Mouse (Mus musculus): Measurements from ENCODE around the gene Rhox4a2. TPM values are rescaled to one million over a fixed set of nuclear protein-coding genes. Genes with fewer than 3 reads are reported as not detected.
"Not testable (repeated sequence)": the region's sequence is repeated elsewhere in the genome, so short reads cannot be mapped to it uniquely, and the experiment has no call there.

The Rhox4a2 gene
- not detected for total RNA-seq (2021)
- long read RNA-seq, experiment 1 = 0 reads
- long read RNA-seq, experiment 2 = 0 reads

DNA sequence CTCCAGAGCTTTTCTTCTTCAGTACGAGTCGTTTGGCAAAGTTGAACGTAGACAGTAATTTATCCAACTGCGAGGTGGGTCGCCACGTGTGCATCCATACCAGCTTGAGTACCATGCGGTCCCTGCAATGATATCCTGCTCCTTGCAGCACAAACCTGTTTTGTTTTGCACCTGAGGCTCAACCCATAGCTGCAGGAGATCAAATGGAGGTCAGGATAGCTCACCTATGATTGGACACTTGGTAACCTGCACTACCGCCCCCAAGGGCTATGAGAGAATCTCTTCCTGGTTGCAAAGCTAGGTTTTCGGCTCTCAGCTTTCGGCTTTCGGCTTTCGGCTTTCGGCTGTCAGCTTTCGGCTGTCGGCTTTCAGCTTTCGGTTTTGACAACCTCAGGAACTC lies at the start of gene Rhox4a2:
Gene Rhox4a2 (plus strand): TSS at position 301 of the 400 bp plus-strand sequence.
- DNase-seq = not testable (repeated sequence)

- not testable (repeated sequence) for DNase-seq
Measured at GRCm38 (mm10) chrX:37379728-37380127, 10.9 kb upstream of the Rhox4a2 start, which contains the start of gene Rhox3a2. Gene Rhox3a2, plus strand, starts transcription at chrX:37380028.

GRCm38 (mm10) chrX:37411767-37412166 lies 21.1 kb downstream of the Rhox4a2 start, which contains the start of gene Rhox2b:
Gene Rhox2b, plus strand, starts transcription at chrX:37412067.
- DNase-seq = not testable (repeated sequence)

- not testable (repeated sequence) for DNase-seq
Measured at GRCm38 (mm10) chrX:37432194-37432593, 41.5 kb downstream of the Rhox4a2 start, which contains the start of gene Rhox4b. Gene Rhox4b, plus strand, starts transcription at chrX:37432494.

Other genes with a start within 250 kb of the Rhox4a2 start
- not detected for gene Akap14, start 222.0 kb upstream of the Rhox4a2 start, total RNA-seq (2021)
- gene Ndufa1, start 199.7 kb upstream of the Rhox4a2 start, total RNA-seq (2021) = 100 to 1,000 TPM; 318 to 357 TPM
- 1 to 10 TPM; 2.8 to 2.9 TPM for gene Rnf113a1, start 199.6 kb upstream of the Rhox4a2 start, total RNA-seq (2021)
- gene Gm9, start 179.8 kb upstream of the Rhox4a2 start, total RNA-seq (2021) = not detected
- not detected for gene Rhox1, start 168.6 kb upstream of the Rhox4a2 start, total RNA-seq (2021)
- not detected for gene Rhox2a, start 145.9 kb upstream of the Rhox4a2 start, total RNA-seq (2021)
- not detected for gene Rhox3a, start 140.9 kb upstream of the Rhox4a2 start, total RNA-seq (2021)
- gene Rhox4a, start 125.5 kb upstream of the Rhox4a2 start, total RNA-seq (2021) = not detected
- not detected for gene Rhox3a2, start 10.8 kb upstream of the Rhox4a2 start, total RNA-seq (2021)
- gene Rhox2b, start 21.2 kb downstream of the Rhox4a2 start, total RNA-seq (2021) = not detected
- not detected for gene Rhox4b, start 41.6 kb downstream of the Rhox4a2 start, total RNA-seq (2021)
- not detected for gene Rhox2c, start 62.8 kb downstream of the Rhox4a2 start, total RNA-seq (2021)
- gene Rhox3c, start 67.7 kb downstream of the Rhox4a2 start, total RNA-seq (2021) = not detected
- gene Rhox4c, start 89.5 kb downstream of the Rhox4a2 start, total RNA-seq (2021) = not detected
- gene Rhox2d, start 102.6 kb downstream of the Rhox4a2 start, total RNA-seq (2021) = not detected
- gene Rhox4d, start 123.5 kb downstream of the Rhox4a2 start, total RNA-seq (2021) = not detected
- not detected for gene Rhox2e, start 139.6 kb downstream of the Rhox4a2 start, total RNA-seq (2021)
- gene Rhox3e, start 151.2 kb downstream of the Rhox4a2 start, total RNA-seq (2021) = under 1 TPM in 1 of 2 experiments, not detected in 1; 0.52 TPM
- gene Rhox4e, start 166.6 kb downstream of the Rhox4a2 start, total RNA-seq (2021) = not detected
- gene Rhox2f, start 180.6 kb downstream of the Rhox4a2 start, total RNA-seq (2021) = not detected
- not detected for gene Rhox3f, start 190.1 kb downstream of the Rhox4a2 start, total RNA-seq (2021)
- gene Rhox4f, start 216.9 kb downstream of the Rhox4a2 start, total RNA-seq (2021) = not detected
- gene Rhox3g, start 237.8 kb downstream of the Rhox4a2 start, total RNA-seq (2021) = not detected